Mouse (Mus musculus): ENCODE data around the gene Klf15. TPM values are rescaled to one million over a fixed set of nuclear protein-coding genes. Genes with fewer than 3 reads are reported as not detected.

The Klf15 gene
- total RNA-seq, 1 experiment from 2014 or later: not detected

DNA sequence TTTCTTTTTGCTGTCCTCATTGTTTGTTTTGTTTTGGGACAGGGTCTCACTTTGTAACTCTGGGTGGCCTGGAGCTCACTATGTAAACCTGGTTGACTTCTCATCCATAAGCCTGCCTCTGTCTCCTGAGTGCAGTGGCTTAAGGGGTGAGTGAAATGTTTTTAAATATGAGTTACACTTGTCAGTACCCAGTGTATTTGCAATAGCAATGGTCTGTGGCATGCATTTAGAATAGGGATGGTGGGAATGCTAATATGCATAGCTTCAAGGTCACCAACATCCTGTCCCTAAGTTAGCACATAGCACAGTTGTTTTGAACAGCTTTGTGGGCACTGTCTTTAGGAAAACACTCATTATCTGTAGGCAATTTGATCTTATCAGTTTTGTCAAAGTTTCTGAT, 45.1 kb downstream of the Klf15 start:
- no peak for ATAC-seq (replicated peaks in 1 of 2; ENCODE audit: insufficient read depth in 1 of 2, low FRiP score in 2 of 2, low TSS enrichment in 1 of 2, low read depth in 1 of 2, poor library complexity in 2 of 2, severe bottlenecking in 2 of 2)

DNA sequence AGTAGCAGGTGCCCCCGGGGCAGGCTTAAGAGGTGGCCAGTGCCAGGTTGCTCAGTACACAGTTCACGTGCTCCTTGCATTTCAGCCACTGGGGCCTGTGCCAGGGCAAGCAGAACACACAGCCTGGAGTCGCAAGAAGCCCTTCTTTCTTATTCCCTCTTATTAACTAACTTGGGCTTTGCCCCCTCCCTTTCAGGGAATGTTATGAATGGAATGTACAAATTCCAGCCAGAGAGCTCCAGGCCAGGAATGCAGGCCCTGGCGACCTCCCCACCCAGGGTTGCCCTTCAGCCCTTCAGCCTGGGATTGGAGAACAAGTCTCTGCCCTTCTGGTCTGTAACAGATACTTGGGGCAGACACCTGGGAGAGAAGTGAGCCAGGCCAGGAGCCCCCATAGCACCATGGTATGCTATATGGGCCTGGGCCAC, 45.8 kb downstream of the Klf15 start:
- no peak for ATAC-seq (replicated peaks in 1 of 2; ENCODE audit: insufficient read depth in 1 of 2, low FRiP score in 2 of 2, low TSS enrichment in 1 of 2, low read depth in 1 of 2, poor library complexity in 2 of 2, severe bottlenecking in 2 of 2)

DNA sequence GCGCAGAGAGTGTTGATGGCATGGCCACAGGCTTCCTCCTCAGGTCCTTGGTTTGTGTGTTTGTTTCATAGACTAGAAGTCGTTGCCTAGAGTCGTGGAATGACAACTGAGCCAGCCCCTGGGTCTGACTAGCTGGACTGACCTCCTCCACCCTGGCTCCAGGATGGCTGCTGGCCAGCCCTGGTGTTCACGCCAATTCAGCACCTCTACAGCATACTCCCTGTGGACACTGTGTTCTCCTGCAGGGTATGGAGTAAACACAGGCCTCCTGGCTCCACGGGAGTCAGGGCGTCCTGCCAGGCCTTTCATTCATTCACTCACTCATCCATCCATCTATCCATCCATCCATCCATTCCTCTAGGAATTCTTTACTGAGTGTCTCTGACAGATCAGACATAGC, 46.7 kb downstream of the Klf15 start:
- no peak for ATAC-seq (replicated peaks in 1 of 2; ENCODE audit: insufficient read depth in 1 of 2, low FRiP score in 2 of 2, low TSS enrichment in 1 of 2, low read depth in 1 of 2, poor library complexity in 2 of 2, severe bottlenecking in 2 of 2)

DNA sequence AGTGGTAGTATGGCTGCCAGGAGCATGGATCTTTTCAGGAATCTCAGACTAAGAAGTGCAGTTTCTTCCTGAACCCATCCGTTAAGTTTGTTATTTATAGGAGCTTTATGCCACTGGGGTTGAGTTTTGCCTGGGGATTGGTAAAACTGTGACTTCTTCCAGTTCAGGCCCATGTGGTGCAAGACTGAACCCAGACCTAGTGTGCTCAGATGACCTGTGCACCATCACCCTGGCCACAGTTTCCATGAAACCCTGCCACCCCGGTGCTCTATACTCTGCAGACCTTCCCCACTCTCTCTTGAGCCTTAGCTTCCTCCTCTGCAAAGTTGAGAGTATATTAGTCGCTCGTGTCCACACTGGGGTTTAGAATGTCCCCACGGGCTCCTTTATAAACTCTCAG, 50.0 kb downstream of the Klf15 start:
- ATAC-seq (replicated peaks in 1 of 2; ENCODE audit: insufficient read depth in 1 of 2, low FRiP score in 2 of 2, low TSS enrichment in 1 of 2, low read depth in 1 of 2, poor library complexity in 2 of 2, severe bottlenecking in 2 of 2): no peak

DNA sequence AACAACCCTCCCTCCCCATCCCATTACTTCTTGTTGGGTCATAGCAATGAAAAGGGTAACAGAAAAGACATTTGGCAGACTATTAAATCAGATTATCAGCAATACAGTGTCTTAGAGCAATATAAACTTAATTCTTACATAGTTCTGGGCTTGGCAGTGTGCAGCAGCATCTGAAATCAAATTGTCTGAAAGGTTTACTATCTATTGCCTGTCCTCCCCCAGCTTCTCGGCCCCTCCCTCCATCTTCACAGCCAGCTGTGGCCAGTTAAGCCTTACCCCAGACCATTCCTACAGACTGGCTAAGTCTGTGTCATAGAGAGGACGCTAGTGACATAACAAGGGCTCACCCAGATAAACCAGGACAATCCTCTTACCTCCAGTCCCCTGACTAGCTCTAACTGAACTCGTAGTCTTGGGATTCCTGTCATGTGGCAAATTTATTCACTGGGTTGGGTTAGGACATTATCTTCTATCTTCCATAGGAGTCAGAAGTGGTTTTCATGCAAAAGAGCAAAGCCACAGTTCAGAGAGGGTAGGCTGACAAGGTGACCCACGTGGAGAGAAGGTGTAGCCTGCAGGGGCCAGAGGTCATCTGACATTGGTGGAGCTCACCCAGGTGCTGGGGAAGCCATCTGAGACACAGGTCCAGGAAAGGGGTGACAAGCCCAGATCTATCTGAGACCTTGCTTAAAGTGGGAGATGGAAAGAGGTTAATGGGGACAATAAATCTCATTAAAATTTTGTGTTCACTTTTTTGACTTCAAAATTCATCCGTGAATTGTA, 50.9 kb downstream of the Klf15 start:
- no peak for ATAC-seq (replicated peaks in 1 of 2; ENCODE audit: insufficient read depth in 1 of 2, low FRiP score in 2 of 2, low TSS enrichment in 1 of 2, low read depth in 1 of 2, poor library complexity in 2 of 2, severe bottlenecking in 2 of 2)

DNA sequence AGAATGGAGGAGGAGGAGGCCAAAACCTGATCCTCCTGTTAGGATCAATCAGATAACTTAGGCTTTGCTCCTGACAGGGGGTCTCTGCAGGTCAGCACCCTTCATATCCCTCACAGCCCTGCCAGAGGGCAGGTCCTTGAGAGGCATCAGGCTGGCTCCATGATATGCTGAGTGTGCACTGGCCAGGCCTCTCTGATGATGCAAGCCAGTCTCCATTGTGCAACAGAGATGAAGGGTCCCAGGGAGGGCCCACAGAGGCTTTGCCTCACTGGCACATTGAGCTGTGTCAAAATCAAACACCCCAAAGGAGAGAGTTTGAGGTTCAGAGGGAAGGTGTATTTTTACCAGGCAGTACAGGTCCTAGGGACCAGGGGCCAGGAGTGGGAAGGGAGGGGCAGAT, 52.0 kb downstream of the Klf15 start:
- ATAC-seq (replicated peaks in 1 of 2; ENCODE audit: insufficient read depth in 1 of 2, low FRiP score in 2 of 2, low TSS enrichment in 1 of 2, low read depth in 1 of 2, poor library complexity in 2 of 2, severe bottlenecking in 2 of 2): no peak

DNA sequence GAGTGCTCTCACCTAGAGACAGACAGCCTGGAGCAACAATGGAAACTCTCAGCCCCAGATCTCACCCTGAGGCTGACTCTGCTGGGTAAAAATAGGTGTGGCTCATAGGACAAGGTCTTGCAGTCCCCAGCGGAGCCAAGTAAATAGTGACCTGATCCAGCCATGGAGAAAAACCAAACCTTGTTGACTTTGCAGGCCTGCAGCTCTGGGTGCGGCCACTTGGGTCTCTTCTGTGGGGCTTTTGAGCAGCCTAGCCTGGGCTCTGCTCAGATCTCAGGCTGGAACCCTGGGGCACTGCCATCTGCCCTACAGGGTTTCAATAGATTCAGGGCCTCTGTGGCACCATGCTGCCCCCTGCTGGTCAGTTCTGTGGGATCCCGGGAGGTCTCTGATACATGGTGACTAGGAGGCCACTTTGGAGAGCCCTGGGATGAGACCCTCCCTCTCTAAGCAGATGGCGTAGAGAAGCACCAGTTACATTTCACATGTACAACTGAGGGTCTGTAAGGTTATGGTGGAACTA, 52.6 kb downstream of the Klf15 start:
- ATAC-seq (replicated peaks in 1 of 2; ENCODE audit: insufficient read depth in 1 of 2, low FRiP score in 2 of 2, low TSS enrichment in 1 of 2, low read depth in 1 of 2, poor library complexity in 2 of 2, severe bottlenecking in 2 of 2): peak; percentile 66 to 86

DNA sequence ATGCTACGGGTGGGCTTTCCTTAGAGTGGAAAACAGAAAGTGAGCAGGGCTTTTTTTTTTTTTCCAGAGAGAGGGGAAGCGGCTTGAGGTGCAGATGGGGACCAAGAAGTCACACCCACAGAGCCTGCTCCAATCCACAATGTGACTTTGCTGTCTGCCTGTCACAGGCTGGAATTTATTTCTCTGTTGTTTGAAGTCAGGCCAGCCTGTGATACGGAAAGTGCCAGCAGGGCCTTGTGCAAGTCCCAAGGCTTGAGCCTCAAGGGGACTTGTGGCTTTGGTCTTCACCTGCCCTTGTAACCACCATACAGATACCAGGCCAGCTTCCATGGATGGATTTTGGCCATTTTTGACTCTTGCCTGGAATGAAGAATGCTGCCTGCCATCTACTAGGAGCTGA, 56.5 kb downstream of the Klf15 start:
- ATAC-seq (replicated peaks in 1 of 2; ENCODE audit: insufficient read depth in 1 of 2, low FRiP score in 2 of 2, low TSS enrichment in 1 of 2, low read depth in 1 of 2, poor library complexity in 2 of 2, severe bottlenecking in 2 of 2): no peak

DNA sequence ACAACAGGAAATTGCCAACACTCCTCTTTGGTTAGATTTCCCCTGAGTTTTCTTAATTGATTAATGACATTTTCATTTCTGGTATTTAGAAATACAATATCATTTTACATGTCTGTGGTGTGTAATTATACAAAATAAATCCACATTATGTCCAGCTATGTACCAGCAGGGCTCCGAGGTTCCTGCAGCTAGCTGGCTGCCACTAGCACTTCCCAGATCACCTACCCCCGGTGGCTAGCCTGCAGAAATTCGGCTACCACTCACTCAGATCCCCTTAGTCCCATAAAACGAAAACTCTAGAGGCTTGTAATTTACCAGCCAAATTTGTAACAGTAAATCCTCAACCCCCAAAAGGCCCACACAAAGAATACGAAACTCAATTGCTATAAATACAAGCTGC, 57.0 kb downstream of the Klf15 start:
- no peak for ATAC-seq (replicated peaks in 1 of 2; ENCODE audit: insufficient read depth in 1 of 2, low FRiP score in 2 of 2, low TSS enrichment in 1 of 2, low read depth in 1 of 2, poor library complexity in 2 of 2, severe bottlenecking in 2 of 2)

Other genes starting within 250 kb of the Klf15 start
- gene Vmn1r53, start 238.1 kb upstream of the Klf15 start, total RNA-seq (2017): not detected in 2 replicates
- gene Vmn1r54, start 216.3 kb upstream of the Klf15 start, total RNA-seq (2017): not detected in 2 replicates
- not detected in 2 replicates for gene BC048671, start 161.4 kb upstream of the Klf15 start, total RNA-seq (2017)
- 1.4 TPM in 1 of 2 replicates, not detected in the other for gene Chst13, start 137.4 kb upstream of the Klf15 start, total RNA-seq (2017)
- not detected in 2 replicates for gene Uroc1, start 129.3 kb upstream of the Klf15 start, total RNA-seq (2017)
- 18.7 and 20.3 TPM in 2 replicates for gene Zxdc, start 93.1 kb upstream of the Klf15 start, total RNA-seq (2017)
- not detected in 2 replicates for gene Cfap100, start 33.8 kb upstream of the Klf15 start, total RNA-seq (2017)
- 13.1 and 18.0 TPM in 2 replicates for gene Aldh1l1, start 23.9 kb downstream of the Klf15 start, total RNA-seq (2017)
- 2.7 and 4.5 TPM in 2 replicates for gene Slc41a3, start 142.1 kb downstream of the Klf15 start, total RNA-seq (2017)

Data from hematopoietic stem cell, adult 5-6 weeks (primary cell).